Mouse (Mus musculus) MEL (cell line): ENCODE measurements around the gene Nacad.
A peak's percentile ranks its signal among the peaks of the same experiment; 100 is the strongest.

Experiments
- CTCF ChIP-seq, 3 experiments: IDR thresholded peaks in 2 of 3; conservative IDR thresholded peaks in 1 of 3; 2 replicates each; pipeline ENCODE4 v1.5.1; 2011 to 2012; ENCODE audit warnings: low read length in 3 of 3, low read depth in 2 of 3, mild to moderate bottlenecking in 2 of 3, improper control_type of control experiment in 1 of 3, inconsistent platforms in 1 of 3, mixed read lengths in 1 of 3, moderate library complexity in 1 of 3; ENCODE audit not compliant: control insufficient read depth in 1 of 3, insufficient read depth in 1 of 3, poor library complexity in 1 of 3, severe bottlenecking in 1 of 3
- GABPA ChIP-seq: IDR thresholded peaks from 2 replicates; pipeline ENCODE4 v1.6.1; 2012; ENCODE audit warnings: low read depth, mild to moderate bottlenecking, inconsistent platforms, low read length, improper control_type of control experiment, moderate library complexity
- GATA1 ChIP-seq: IDR thresholded peaks from 2 replicates; pipeline ENCODE4 v1.6.1; 2011; ENCODE audit warnings: low read depth, low read length, improper control_type of control experiment
- MAX ChIP-seq: IDR thresholded peaks from 2 replicates; pipeline ENCODE4 v1.6.1; 2011; ENCODE audit warnings: low read length, improper control_type of control experiment
- MXI1 ChIP-seq: IDR thresholded peaks from 2 replicates; pipeline ENCODE4 v1.6.1; 2011; ENCODE audit warnings: mild to moderate bottlenecking, low read depth, low read length, improper control_type of control experiment
- NELFE ChIP-seq: IDR thresholded peaks from 2 replicates; pipeline ENCODE4 v1.6.1; 2011; ENCODE audit warnings: low read depth, low read length, improper control_type of control experiment
- POLR2A ChIP-seq, 2 experiments: IDR thresholded peaks; 2 replicates each; pipeline ENCODE4 v1.6.1; 2011 to 2012; ENCODE audit warnings: low read length in 2 of 2, mild to moderate bottlenecking in 2 of 2, control low read depth in 1 of 2, improper control_type of control experiment in 1 of 2, low read depth in 1 of 2, moderate library complexity in 1 of 2; ENCODE audit not compliant: control insufficient read depth in 1 of 2, insufficient read depth in 1 of 2, poor library complexity in 1 of 2
- POLR2AphosphoS2 ChIP-seq: IDR thresholded peaks from 2 replicates; pipeline ENCODE4 v1.6.1; 2011; ENCODE audit warnings: low read length, improper control_type of control experiment
- RAD21 ChIP-seq: IDR thresholded peaks from 2 replicates; pipeline ENCODE4 v1.6.1; 2011; ENCODE audit warnings: mild to moderate bottlenecking, low read depth, low read length, improper control_type of control experiment
- TAL1 ChIP-seq: IDR thresholded peaks from 2 replicates; pipeline ENCODE4 v1.6.1; 2012; ENCODE audit warnings: mild to moderate bottlenecking, inconsistent platforms, low read length, moderate library complexity, mixed read lengths
- ZC3H11A ChIP-seq: IDR thresholded peaks from 2 replicates; pipeline ENCODE4 v1.6.1; 2012; ENCODE audit warnings: low read depth, mild to moderate bottlenecking, inconsistent platforms, low read length, improper control_type of control experiment
- ZKSCAN1 ChIP-seq: IDR thresholded peaks from 2 replicates; pipeline ENCODE4 v1.6.1; 2012; ENCODE audit warnings: low read depth, mild to moderate bottlenecking, inconsistent platforms, low read length, improper control_type of control experiment, moderate library complexity
- ZMIZ1 ChIP-seq: IDR thresholded peaks from 2 replicates; pipeline ENCODE4 v1.6.1; 2012; ENCODE audit warnings: low read depth, mild to moderate bottlenecking, inconsistent platforms, low read length, improper control_type of control experiment, moderate library complexity
- ZNF384 ChIP-seq: IDR thresholded peaks from 2 replicates; pipeline ENCODE4 v1.6.1; 2012; ENCODE audit warnings: low read depth, mild to moderate bottlenecking, inconsistent platforms, low read length, improper control_type of control experiment

DNA sequence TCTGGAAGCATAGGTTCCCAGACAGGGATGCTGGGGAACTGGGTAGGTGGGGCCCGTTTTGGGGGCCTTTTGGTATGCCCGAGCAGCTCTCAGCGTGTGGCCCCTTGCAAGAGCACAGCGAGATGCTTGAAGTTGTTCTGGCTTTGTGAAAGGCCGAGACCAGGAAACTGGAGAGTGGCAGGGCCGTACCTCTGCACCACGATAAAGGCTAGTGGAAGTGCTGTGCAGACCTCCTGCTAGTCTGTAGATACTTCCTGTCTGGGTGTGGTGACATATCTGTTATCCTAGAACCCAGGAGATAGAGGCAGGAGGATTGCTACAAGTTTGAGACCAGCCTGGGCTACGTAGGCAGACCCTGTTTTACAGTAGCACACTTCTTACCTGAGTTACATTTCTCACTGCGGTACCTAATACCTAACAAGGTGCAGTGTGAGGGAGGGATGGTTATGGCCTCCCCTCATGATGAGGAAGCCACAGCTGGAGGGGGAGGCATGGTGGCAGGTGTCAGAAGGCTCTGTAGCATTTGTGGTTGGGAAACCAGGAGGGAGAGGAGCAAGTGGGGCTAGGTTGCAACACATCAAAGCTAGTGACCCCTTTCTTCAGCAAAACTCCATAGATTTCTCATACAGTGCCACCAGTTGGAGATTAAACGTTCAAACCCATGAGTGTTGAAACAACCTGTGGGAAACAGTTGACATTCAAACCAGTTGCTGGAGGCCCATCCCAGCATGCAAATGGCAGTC lies 14.7 kb downstream of the Nacad start:
- TF ChIP-seq CTCF (IDR thresholded peaks at IDR 0.05 in 2 of 3, conservative IDR thresholded peaks at IDR 0.05 in 1 of 3; ENCODE audit: control insufficient read depth in 1 of 3, insufficient read depth in 1 of 3, low read depth in 2 of 3, low read length in 3 of 3, poor library complexity in 1 of 3, severe bottlenecking in 1 of 3) (no peak), POLR2A (IDR thresholded peaks at IDR 0.05; ENCODE audit: control insufficient read depth in 1 of 2, insufficient read depth in 1 of 2, low read depth in 1 of 2, low read length in 2 of 2, poor library complexity in 1 of 2) (no peak), TAL1 (peak; percentile 47), POLR2AphosphoS2 (no peak), GATA1 (peak; percentile 46), ZMIZ1 (no peak), MXI1 (no peak), MAX (no peak), NELFE (no peak), ZKSCAN1 (no peak), GABPA (no peak), ZC3H11A (no peak), ZNF384 (no peak), RAD21 (no peak)
